Mouse (Mus musculus): Measurements from ENCODE around the gene Gm13871. TPM values are rescaled to one million over a fixed set of nuclear protein-coding genes. Genes with fewer than 3 reads are reported as not detected.
"Not testable (repeated sequence)": the region's sequence is repeated elsewhere in the genome, so short reads cannot be mapped to it uniquely, and the experiment has no call there.

The Gm13871 gene
- total RNA-seq (2021) = not detected
- long read RNA-seq, experiment 1 = 0 reads
- long read RNA-seq, experiment 2 = 0 reads

DNA sequence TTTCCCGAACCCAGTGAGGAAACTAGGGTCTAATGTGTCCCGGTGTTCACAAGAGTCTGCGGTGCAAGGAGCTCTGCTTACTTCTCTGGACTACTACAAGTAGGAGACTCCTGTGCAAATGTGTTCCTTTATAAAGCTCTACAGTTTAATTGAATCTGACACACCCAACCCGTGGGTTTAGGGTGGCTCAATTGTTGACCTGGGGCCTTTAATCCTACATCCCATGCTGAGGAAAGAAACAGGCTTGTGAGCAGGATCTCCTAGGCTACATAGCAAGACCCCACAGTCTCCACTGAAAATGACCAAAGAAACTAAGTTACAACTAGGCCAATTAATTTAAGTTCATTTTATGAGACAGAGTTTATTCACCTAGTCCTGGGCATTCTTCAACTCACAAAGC lies at the start of gene Gm13871:
Gene Gm13871, minus strand, starts transcription at position 101 of the 400 bp plus-strand sequence.
- not testable (repeated sequence) for DNase-seq

GRCm38 (mm10) chr4:73950375-73950896 lies 44.7 kb upstream of the Gm13871 start, which contains the start of gene 2310002L09Rik:
TSS of gene 2310002L09Rik (minus strand) at chr4:73950846.
- no peak for DNase-seq

DNA sequence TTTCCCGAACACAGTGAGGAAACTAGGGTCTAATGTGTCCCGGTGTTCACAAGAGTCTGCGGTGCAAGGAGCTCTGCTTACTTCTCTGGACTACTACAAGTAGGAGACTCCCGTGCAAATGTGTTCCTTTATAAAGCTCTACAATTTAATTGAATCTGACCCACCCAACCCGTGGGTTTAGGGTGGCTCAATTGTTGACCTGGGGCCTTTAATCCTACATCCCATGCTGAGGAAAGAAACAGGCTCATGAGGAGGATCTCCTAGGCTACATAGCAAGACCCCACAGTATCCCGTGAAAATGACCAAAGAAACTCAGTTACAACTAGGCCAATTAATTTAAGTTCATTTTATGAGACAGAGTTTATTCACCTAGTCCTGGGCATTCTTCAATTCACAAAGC lies 14.9 kb upstream of the Gm13871 start, which contains the start of gene Gm11756:
Gene Gm11756, minus strand, starts transcription at position 101 of the 400 bp plus-strand sequence.
- DNase-seq = not testable (repeated sequence)

GRCm38 (mm10) chr4:73891012-73891411 lies 14.7 kb downstream of the Gm13871 start, which contains the start of gene Gm11757:
TSS of gene Gm11757 (minus strand) at chr4:73891112.
- not testable (repeated sequence) for DNase-seq

DNA sequence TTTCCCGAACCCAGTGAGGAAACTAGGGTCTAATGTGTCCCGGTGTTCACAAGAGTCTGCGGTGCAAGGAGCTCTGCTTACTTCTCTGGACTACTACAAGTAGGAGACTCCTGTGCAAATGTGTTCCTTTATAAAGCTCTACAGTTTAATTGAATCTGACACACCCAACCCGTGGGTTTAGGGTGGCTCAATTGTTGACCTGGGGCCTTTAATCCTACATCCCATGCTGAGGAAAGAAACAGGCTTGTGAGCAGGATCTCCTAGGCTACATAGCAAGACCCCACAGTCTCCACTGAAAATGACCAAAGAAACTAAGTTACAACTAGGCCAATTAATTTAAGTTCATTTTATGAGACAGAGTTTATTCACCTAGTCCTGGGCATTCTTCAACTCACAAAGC lies 29.6 kb downstream of the Gm13871 start, which contains the start of gene Gm11758:
Gene Gm11758, minus strand, starts transcription at position 101 of the 400 bp plus-strand sequence.
- DNase-seq = not testable (repeated sequence)

Other genes starting within 250 kb of the Gm13871 start
- gene Gm11239, start 237.6 kb downstream of the Gm13871 start, total RNA-seq (2021) = not detected
- gene Gm428, start 222.4 kb downstream of the Gm13871 start, total RNA-seq (2021) = not detected
- not detected for gene Rasef, start 115.0 kb downstream of the Gm13871 start, total RNA-seq (2021)
- not detected for gene Gm11758, start 29.7 kb downstream of the Gm13871 start, total RNA-seq (2021)
- gene Gm11757, start 14.8 kb downstream of the Gm13871 start, total RNA-seq (2021) = not detected
- not detected for gene Gm11756, start 14.8 kb upstream of the Gm13871 start, total RNA-seq (2021)
- not detected for gene 2310002L09Rik, start 44.9 kb upstream of the Gm13871 start, total RNA-seq (2021)
- under 1 TPM; 0.23 to 0.36 TPM for gene Frmd3, start 107.5 kb upstream of the Gm13871 start, total RNA-seq (2021)

Measured in adrenal gland, postnatal 36 days (tissue).